Mouse (Mus musculus): ENCODE measurements around the gene Pfdn6.
"Not testable (repeated sequence)": the region's sequence is repeated elsewhere in the genome, so short reads cannot be mapped to it uniquely, and the experiment has no call there.

Pfdn6 gene

DNA sequence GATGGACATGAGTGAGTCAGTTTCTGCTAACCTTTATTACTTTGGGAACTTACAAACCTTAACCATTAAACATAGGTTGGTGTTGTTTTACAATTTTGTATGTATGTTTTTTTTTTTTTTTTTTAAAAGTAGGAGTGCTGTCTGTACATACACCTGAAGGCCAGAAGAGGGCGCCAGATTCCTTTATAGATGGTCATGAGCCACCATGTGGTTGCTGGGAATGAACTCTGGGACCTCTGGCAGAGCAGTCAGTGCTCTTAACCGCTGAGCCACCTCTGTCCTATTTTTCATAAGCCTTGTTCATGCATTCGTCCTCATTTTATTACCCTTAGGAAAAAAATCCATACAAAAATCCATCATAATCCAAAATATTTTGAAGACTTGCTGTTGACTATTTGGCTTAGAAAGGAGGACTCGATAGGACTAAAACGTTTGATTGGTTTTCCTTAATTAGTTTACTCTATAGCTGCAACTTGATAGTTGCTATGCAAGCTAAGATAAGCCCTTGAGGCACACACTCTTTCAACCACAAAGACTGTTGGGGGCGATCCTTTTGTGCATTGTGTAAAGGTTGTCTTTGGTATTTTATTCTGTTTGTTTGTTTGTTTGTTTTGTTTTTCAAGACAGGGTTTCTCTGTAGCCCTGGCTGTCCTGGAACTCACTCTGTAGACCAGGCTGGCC, 42.9 kb downstream of the Pfdn6 start:
- DNase-seq (ENCODE audit: low spot score in 2 of 2), result no peak

DNA sequence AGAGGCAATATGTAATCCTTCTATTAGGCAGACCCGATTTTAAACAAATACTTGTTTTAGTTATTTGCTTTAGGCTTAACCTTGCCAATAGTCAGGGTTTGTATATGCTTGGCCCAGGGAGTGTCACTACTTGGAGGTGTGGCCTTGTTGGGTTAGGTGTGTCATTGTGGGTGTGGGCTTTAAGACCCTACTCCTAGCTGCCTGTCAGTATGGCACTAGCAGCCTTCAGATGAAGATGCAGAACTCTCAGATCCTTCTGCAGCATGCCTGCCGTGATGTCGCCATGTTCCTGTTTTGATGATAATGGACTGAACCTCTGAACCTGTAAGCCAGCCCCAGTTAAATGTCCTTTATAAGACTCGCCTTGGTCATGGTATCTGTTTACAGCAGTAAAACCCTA, 47.1 kb downstream of the Pfdn6 start:
- not testable (repeated sequence) for DNase-seq (ENCODE audit: low spot score in 2 of 2)

DNA sequence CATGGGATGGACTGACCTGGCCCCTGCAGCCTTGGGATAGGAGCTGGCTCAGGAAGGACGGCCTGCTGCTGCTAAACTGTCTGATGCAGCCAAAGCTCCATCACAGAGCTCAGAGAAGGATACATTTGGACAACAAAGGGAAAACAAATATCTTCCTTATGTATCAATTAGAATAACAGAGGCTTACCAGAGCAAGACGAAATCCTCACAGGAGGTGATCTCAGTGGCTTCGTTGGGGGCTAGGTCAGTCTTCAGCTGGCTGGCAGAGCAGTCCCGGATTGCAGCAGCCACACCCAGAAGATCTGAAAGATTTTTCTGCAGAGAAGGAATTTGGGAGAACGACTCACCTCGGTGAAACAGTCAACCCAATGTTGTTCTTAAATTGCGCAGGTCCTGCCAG, 47.7 kb downstream of the Pfdn6 start:
- DNase-seq (ENCODE audit: low spot score in 2 of 2), result no peak

- DNase-seq (ENCODE audit: low spot score in 2 of 2), result not testable (repeated sequence)
These were observed 48.3 kb downstream of the Pfdn6 start for GRCm38 (mm10) chr17:33891892-33892291.

- DNase-seq (ENCODE audit: low spot score in 2 of 2), result no peak
These were observed 48.8 kb downstream of the Pfdn6 start for GRCm38 (mm10) chr17:33891357-33891756.

GRCm38 (mm10) chr17:33890533-33891059, 49.5 kb downstream of the Pfdn6 start, which contains the start of gene Kifc1:
Gene Kifc1 (minus strand): TSS chr17:33890661.
- peak; percentile 99 to 100 for DNase-seq (ENCODE audit: low spot score in 2 of 2)

GRCm38 (mm10) chr17:33889941-33890532, 50.1 kb downstream of the Pfdn6 start:
- DNase-seq (ENCODE audit: low spot score in 2 of 2), result not testable (repeated sequence)
